Mouse (Mus musculus) heart, embryonic 11.5 days (tissue): Measurements from ENCODE around the gene Leng9. TPM values are rescaled to one million over a fixed set of nuclear protein-coding genes. Genes with fewer than 3 reads are reported as not detected.

Experiments
- ATAC-seq: fragments of 200-750 bp; cut with Nextera tagmentation; replicated peaks from 2 replicates; pipeline ENCODE4 v1.8.0; 2017; ENCODE audit warnings: moderate library complexity; ENCODE audit not compliant: insufficient number of reproducible peaks, low FRiP score, low TSS enrichment
- H3K27ac ChIP-seq: fragments of 300-500 bp; sonication (generic); 2 replicates; pipeline ENCODE4 v1.5.1; 2014; ENCODE audit warnings: mild to moderate bottlenecking, low read depth, low read length
- H3K27me3 ChIP-seq: fragments of 300-500 bp; sonication (generic); 2 replicates; pipeline ENCODE4 v1.6.1; 2014; ENCODE audit warnings: mild to moderate bottlenecking, low read length, mixed read lengths; ENCODE audit not compliant: control insufficient read depth, insufficient read depth
- H3K36me3 ChIP-seq: fragments of 300-500 bp; sonication (generic); 2 replicates; pipeline ENCODE4 v1.6.1; 2014; ENCODE audit warnings: mild to moderate bottlenecking, low read length, moderate library complexity, mixed read lengths; ENCODE audit not compliant: control insufficient read depth, insufficient read depth
- H3K4me1 ChIP-seq: fragments of 300-500 bp; sonication (generic); 2 replicates; pipeline ENCODE4 v1.6.1; 2014; ENCODE audit warnings: low read length; ENCODE audit not compliant: control insufficient read depth, insufficient read depth
- H3K4me2 ChIP-seq: fragments of 300-500 bp; sonication (generic); 2 replicates; pipeline ENCODE4 v1.6.1; 2014; ENCODE audit warnings: mild to moderate bottlenecking, moderate library complexity
- H3K4me3 ChIP-seq: fragments of 300-500 bp; sonication (generic); 2 replicates; pipeline ENCODE4 v1.5.1; 2014; ENCODE audit warnings: low read depth, low read length
- H3K9ac ChIP-seq: fragments of 300-500 bp; sonication (generic); 2 replicates; pipeline ENCODE4 v1.6.1; 2014; ENCODE audit warnings: mild to moderate bottlenecking, low read depth, low read length, moderate library complexity
- H3K9me3 ChIP-seq: fragments of 300-500 bp; sonication (generic); replicated peaks from 2 replicates; pipeline ENCODE4 v1.6.1; 2016; ENCODE audit warnings: low read length; ENCODE audit not compliant: control insufficient read depth
- WGBS: fragments of 180-500 bp; shearing (Covaris S2); extraction: QIAGEN DNeasy Blood & Tissue Kit; methylation state at CpG from one replicate; pipeline ENCODE4 v1.1.7; 2014; ENCODE audit not compliant: insufficient replicate concordance; 5-methylcytosine and 5-hydroxymethylcytosine counted together
- polyA plus RNA-seq: library from polyadenylated mRNA; unstranded; fragments of >200 nt; fragmentation: Nextera tagmentation; extraction: Ambion mirVana; gene quantifications from 2 replicates; pipeline ENCODE4 v1.2.1, GENCODE M21; 2014

The Leng9 gene
- polyA plus RNA-seq, 1 experiment from 2014 or later = 1.4 TPM

GRCm38 (mm10) chr7:4101144-4101543 lies 49.0 kb downstream of the Leng9 start:
- Histone ChIP-seq H3K27me3 (no peaks in the 10 kb centered on the region), H3K9me3 (no peaks in the 10 kb centered on the region), H3K36me3 (no peaks in the 10 kb centered on the region), H3K4me2 (no peak overlapping the region), H3K27ac (no peak overlapping the region), H3K4me3 (no peak overlapping the region), H3K9ac (no peak overlapping the region), H3K4me1 (no peaks in the 10 kb centered on the region)
- ATAC-seq = no peak
- 78% methylated on average over 5 of the region's 5 CpGs for WGBS

DNA sequence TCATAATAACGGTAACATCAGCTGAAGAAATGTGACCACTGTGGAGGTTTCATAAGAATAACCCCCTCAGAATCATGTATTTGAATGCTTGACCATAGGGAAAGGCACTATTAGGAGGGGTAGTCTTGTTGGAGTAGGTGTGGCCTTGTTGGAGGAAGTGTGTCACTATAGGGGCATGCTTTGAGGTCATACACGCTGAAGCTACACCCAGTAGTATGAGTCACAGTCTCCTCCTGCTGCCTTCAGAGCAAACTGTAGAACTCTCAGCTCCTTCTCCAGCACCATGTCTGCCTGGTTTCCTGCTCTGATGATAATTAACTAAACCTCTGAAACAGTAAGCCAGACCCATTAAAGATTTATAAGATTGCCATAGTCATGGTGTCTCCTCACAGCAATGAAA lies 51.3 kb downstream of the Leng9 start:
- no peaks in the 10 kb centered on the region for H3K4me1 ChIP-seq
- no peak overlapping the region for H3K4me2 ChIP-seq
- H3K36me3 ChIP-seq = no peaks in the 10 kb centered on the region
- WGBS = 59% methylated on average over 2 of the region's 2 CpGs
- H3K9ac ChIP-seq = no peak overlapping the region
- H3K4me3 ChIP-seq = no peak overlapping the region
- no peak overlapping the region for H3K27ac ChIP-seq
- no peaks in the 10 kb centered on the region for H3K9me3 ChIP-seq
- ATAC-seq = no peak
- no peaks in the 10 kb centered on the region for H3K27me3 ChIP-seq

- no peak overlapping the region for H3K4me2 ChIP-seq
- H3K4me1 ChIP-seq = no peaks in the 10 kb centered on the region
- no peak overlapping the region for H3K27ac ChIP-seq
- ATAC-seq = no peak
- no peaks in the 10 kb centered on the region for H3K36me3 ChIP-seq
- H3K27me3 ChIP-seq = no peaks in the 10 kb centered on the region
- WGBS = 75% methylated on average over 2 of the region's 2 CpGs
- no peak overlapping the region for H3K4me3 ChIP-seq
- H3K9ac ChIP-seq = no peak overlapping the region
- no peaks in the 10 kb centered on the region for H3K9me3 ChIP-seq
Measured at GRCm38 (mm10) chr7:4098301-4098700, 51.9 kb downstream of the Leng9 start.

Other genes starting within 250 kb of the Leng9 start
- not detected in 2 replicates for gene Lilra6, start 234.9 kb downstream of the Leng9 start, polyA plus RNA-seq
- 0.76 and 0.86 TPM in 2 replicates for gene Lair1, start 87.2 kb downstream of the Leng9 start, polyA plus RNA-seq
- gene Ttyh1, start 31.0 kb downstream of the Leng9 start, polyA plus RNA-seq = 0.70 and 0.87 TPM in 2 replicates
- gene Leng8, start 13.3 kb downstream of the Leng9 start, polyA plus RNA-seq = 42.1 and 42.6 TPM in 2 replicates
- gene Cdc42ep5, start 14.5 kb upstream of the Leng9 start, polyA plus RNA-seq = 27.9 and 32.1 TPM in 2 replicates
- gene Lilra5, start 87.4 kb upstream of the Leng9 start, polyA plus RNA-seq = not detected in 2 replicates
- not detected in 2 replicates for gene Ncr1, start 187.3 kb upstream of the Leng9 start, polyA plus RNA-seq
- gene Gp6, start 247.4 kb upstream of the Leng9 start, polyA plus RNA-seq = 0.94 and 1.7 TPM in 2 replicates